Mouse (Mus musculus): ENCODE results near the gene Col4a2. TPM values are rescaled to one million over a fixed set of nuclear protein-coding genes. Genes with fewer than 3 reads are reported as not detected.
"Not testable (repeated sequence)": the region's sequence is repeated elsewhere in the genome, so short reads cannot be mapped to it uniquely, and the experiment has no call there.

Gene Col4a2
- total RNA-seq, 1 experiment from 2014 or later, result 341 TPM

DNA sequence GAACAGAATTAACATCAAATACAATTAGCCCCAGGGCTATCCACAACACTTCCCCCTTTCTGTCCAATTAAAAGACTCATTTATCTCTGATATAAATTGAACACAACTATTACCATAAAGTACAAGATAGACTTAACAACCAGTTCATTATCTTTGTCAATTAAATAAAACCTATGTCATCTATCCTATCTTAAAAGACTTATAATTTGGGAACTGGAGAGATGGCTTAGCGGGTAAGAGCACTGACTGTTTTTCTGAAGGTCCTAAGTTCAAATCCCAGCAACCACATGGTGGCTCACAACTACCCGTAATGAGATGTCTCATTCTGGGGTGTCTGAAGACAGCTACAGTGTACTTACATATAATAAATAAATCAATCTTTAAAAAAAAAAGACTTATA is 179.7 kb downstream of the Col4a2 start:
- not testable (repeated sequence) for DNase-seq

DNA sequence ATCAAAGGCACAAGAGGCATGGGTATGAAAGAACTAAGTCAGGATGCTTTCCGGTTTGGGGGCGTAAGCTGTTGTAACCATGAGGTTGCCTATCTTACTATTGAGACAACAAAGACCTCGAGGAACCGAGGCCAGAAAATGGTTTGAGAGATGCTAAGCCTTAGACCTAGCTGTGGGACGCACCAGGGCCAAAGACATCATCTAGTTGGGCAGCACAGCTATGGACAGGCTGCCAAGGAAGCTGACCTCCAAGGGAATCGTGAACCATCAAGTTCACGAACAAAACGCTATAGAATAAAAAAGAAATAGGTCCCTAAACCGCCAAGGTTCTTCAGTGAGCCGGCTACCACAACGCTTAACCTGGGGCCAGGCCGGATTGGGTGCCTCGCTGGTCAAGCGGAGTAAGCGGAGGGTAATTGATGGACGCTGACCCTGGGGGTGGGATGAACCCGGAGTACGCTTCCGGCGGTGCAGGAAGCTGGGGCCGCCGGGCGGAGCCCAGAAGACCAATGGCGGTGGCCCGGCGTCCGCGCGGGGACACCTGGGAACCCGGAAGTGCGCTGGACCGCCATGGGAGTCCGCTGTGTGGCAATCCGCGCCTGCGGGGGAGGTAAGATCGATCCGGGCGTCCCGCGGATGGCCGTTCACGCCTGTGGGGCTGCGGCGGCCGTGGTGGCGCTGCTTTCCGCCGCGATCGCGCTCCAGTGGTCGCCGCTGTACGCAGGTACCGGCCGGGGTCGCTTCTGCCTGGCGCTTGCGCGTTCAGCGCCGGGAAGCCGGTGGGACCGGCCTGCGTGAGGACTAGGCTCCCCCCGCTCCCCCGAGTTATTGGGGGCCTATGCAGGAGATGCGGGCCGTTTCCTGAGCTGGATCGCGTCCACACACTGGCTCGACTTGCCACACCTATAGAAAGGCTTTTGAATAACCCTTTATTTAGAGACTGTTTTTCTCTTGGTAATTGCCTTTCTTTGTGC is 184.7 kb downstream of the Col4a2 start, which contains the start of gene Naxd:
TSS of gene Naxd (plus strand) at position 490 of the 974 bp plus-strand sequence.
- peak; percentile 96 for DNase-seq

DNA sequence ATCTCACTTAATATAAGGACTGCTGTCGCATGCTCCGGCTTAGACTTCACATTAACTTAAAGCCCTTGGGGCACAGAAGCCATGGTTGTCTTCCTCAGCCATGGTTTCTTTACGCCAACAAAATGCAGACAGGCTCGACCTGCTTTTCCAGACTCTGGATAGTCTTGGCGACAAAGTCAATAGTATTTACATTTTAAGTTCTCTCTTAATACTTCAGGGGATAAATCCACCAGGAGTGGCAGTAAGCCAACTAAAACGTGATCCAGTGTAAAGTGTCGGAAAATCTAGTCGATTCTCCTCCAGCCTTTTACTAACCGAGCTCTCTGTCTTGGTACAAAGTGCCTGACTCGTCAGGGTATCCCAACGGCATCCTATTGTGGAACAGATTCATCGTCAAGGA is 185.7 kb downstream of the Col4a2 start:
- DNase-seq, result no peak

Other genes with a start within 250 kb of the Col4a2 start
- 574 and 650 TPM in 2 replicates for gene Col4a1, start within 50 bp of the Col4a2 start, total RNA-seq (2021)
- 6.3 and 6.9 TPM in 2 replicates for gene Rab20, start 165.9 kb downstream of the Col4a2 start, total RNA-seq (2021)
- 61.8 and 67.6 TPM in 2 replicates for gene Naxd, start 184.7 kb downstream of the Col4a2 start, total RNA-seq (2021)
- 33.1 and 37.4 TPM in 2 replicates for gene Cars2, start 238.0 kb downstream of the Col4a2 start, total RNA-seq (2021)
- 45.4 and 50.2 TPM in 2 replicates for gene Ing1, start 242.8 kb downstream of the Col4a2 start, total RNA-seq (2021)

Measured in adrenal gland, postnatal 14 days (tissue).